Mouse (Mus musculus): ENCODE data around the gene Grik4. TPM values are rescaled to one million over a fixed set of nuclear protein-coding genes. Genes with fewer than 3 reads are reported as not detected.

The Grik4 gene
- polyA plus RNA-seq, 1 experiment from 2014 or later, result 1.6 TPM

DNA sequence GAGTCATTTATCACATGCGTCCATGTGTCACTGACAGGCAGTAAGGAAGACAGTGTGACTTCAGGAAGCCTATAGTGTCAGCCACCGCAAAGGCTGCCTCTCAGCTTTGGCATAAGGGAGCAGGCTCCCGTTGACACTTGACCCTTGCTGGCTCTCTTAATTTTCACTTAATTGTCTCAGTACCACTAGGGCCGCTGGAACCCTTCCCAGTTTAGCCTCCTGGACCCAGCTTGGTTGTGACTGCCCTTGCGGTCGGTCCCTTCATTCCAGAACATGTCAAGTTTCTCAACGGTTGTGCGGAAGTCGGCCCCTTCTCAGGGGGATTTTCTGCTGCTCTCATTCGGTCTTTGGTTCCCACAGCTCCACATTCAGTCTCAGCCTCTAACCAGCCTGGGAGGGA, 307.8 kb downstream of the Grik4 start:
- ATAC-seq (ENCODE audit: low FRiP score), result no peak
- 70% methylated on average over 10 of the region's 10 CpGs for WGBS

DNA sequence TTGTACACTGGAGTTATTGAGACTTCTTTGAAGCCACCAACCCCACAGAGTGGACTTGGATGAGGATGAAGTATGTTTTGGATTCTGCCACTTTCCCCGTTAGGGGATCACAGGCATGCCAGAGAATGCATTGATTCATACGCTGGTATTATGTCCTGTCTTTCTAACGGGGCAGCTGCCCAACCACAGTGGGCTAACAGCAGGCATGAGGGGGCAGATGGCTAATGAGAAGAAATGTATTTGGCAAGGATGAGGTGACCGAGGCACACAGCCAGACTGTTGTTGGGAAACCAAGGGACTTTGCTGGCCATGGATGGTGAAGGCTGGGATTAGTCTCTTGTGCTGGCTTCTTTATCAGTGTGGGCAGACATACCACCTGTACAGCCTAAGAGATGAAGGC, 312.8 kb downstream of the Grik4 start:
- Histone ChIP-seq H3K4me1 (replicated peaks; ENCODE audit: control insufficient read depth, insufficient read depth, low read length) (no peaks in the 10 kb centered on the region), H3K9ac (ENCODE audit: low read depth, low read length) (no peak overlapping the region), H3K4me3 (ENCODE audit: low read depth, low read length) (no peak overlapping the region), H3K4me2 (replicated peaks; ENCODE audit: low read depth, low read length) (no peak overlapping the region), H3K36me3 (ENCODE audit: control insufficient read depth, insufficient read depth, low read length) (no peaks in the 10 kb centered on the region), H3K27ac (ENCODE audit: low read depth, low read length) (no peak overlapping the region), H3K9me3 (ENCODE audit: control insufficient read depth, low read length) (no peaks in the 10 kb centered on the region), H3K27me3 (ENCODE audit: control insufficient read depth, insufficient read depth, low read length) (no peaks in the 10 kb centered on the region)
- 81% methylated on average over 4 of the region's 4 CpGs for WGBS
- DNase-seq (ENCODE audit: low spot score) (no peak), ATAC-seq (ENCODE audit: low FRiP score) (no peak)

More for the DNA sequence above, 307.8 kb downstream of the Grik4 start:
- Histone ChIP-seq H3K4me2 (replicated peaks; ENCODE audit: low read depth, low read length) (no peak overlapping the region), H3K27ac (ENCODE audit: low read depth, low read length) (no peak overlapping the region), H3K9ac (ENCODE audit: low read depth, low read length) (no peak overlapping the region), H3K9me3 (ENCODE audit: control insufficient read depth, low read length) (no peaks in the 10 kb centered on the region), H3K36me3 (ENCODE audit: control insufficient read depth, insufficient read depth, low read length) (no peaks in the 10 kb centered on the region), H3K4me1 (replicated peaks; ENCODE audit: control insufficient read depth, insufficient read depth, low read length) (no peaks in the 10 kb centered on the region; the same call in 1 of the 2 replicates), H3K27me3 (ENCODE audit: control insufficient read depth, insufficient read depth, low read length) (no peaks in the 10 kb centered on the region), H3K4me3 (ENCODE audit: low read depth, low read length) (no peak overlapping the region)
- DNase-seq (ENCODE audit: low spot score), result no peak

DNA sequence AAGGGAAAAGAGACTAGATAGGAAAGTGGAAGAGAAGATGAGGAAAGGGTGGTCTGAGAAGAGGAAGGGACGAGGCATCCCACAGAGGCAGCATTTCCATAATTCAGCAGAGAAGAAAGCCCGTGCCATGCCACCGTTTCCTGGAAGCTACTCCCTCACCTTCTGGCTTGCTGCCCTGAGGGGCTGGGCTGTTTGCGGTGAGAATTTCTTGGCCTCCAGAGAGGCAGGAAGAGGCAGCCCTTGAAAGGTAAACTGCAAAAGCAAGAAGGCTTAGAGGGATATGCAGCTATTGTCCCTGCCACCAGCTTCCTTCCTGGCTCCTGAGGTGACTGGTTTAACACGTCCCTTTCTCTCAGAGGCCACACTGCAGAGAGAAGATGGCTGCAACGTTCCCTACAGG, 316.7 kb downstream of the Grik4 start:
- ATAC-seq (ENCODE audit: low FRiP score), result no peak
- Histone ChIP-seq H3K27me3 (ENCODE audit: control insufficient read depth, insufficient read depth, low read length) (no peaks in the 10 kb centered on the region), H3K4me2 (replicated peaks; ENCODE audit: low read depth, low read length) (no peak overlapping the region), H3K36me3 (ENCODE audit: control insufficient read depth, insufficient read depth, low read length) (no peaks in the 10 kb centered on the region), H3K9me3 (ENCODE audit: control insufficient read depth, low read length) (no peaks in the 10 kb centered on the region), H3K4me1 (replicated peaks; ENCODE audit: control insufficient read depth, insufficient read depth, low read length) (no peaks in the 10 kb centered on the region), H3K27ac (ENCODE audit: low read depth, low read length) (no peak overlapping the region), H3K9ac (ENCODE audit: low read depth, low read length) (no peak overlapping the region), H3K4me3 (ENCODE audit: low read depth, low read length) (no peak overlapping the region)
- DNase-seq (ENCODE audit: low spot score), result no peak
- 44% methylated on average over 6 of the region's 6 CpGs for WGBS

GRCm38 (mm10) chr9:42627146-42627545, 317.1 kb downstream of the Grik4 start:
- WGBS, result 61% methylated on average over 8 of the region's 8 CpGs
- H3K27me3 ChIP-seq (ENCODE audit: control insufficient read depth, insufficient read depth, low read length), result no peaks in the 10 kb centered on the region
- H3K9ac ChIP-seq (ENCODE audit: low read depth, low read length), result no peak overlapping the region
- no peak overlapping the region for H3K4me2 ChIP-seq (replicated peaks; ENCODE audit: low read depth, low read length)
- H3K36me3 ChIP-seq (ENCODE audit: control insufficient read depth, insufficient read depth, low read length), result no peaks in the 10 kb centered on the region
- no peak for ATAC-seq (ENCODE audit: low FRiP score)
- no peak overlapping the region for H3K4me3 ChIP-seq (ENCODE audit: low read depth, low read length)
- DNase-seq (ENCODE audit: low spot score), result no peak
- no peak overlapping the region for H3K27ac ChIP-seq (ENCODE audit: low read depth, low read length)
- H3K9me3 ChIP-seq (ENCODE audit: control insufficient read depth, low read length), result no peaks in the 10 kb centered on the region
- H3K4me1 ChIP-seq (replicated peaks; ENCODE audit: control insufficient read depth, insufficient read depth, low read length), result no peaks in the 10 kb centered on the region

GRCm38 (mm10) chr9:42626226-42626775, 318.0 kb downstream of the Grik4 start:
- no peak for DNase-seq (ENCODE audit: low spot score)
- Histone ChIP-seq H3K9me3 (ENCODE audit: control insufficient read depth, low read length) (no peaks in the 10 kb centered on the region), H3K4me1 (replicated peaks; ENCODE audit: control insufficient read depth, insufficient read depth, low read length) (no peaks in the 10 kb centered on the region), H3K9ac (ENCODE audit: low read depth, low read length) (no peak overlapping the region), H3K36me3 (ENCODE audit: control insufficient read depth, insufficient read depth, low read length) (no peaks in the 10 kb centered on the region), H3K4me3 (ENCODE audit: low read depth, low read length) (no peak overlapping the region), H3K4me2 (replicated peaks; ENCODE audit: low read depth, low read length) (no peak overlapping the region), H3K27me3 (ENCODE audit: control insufficient read depth, insufficient read depth, low read length) (no peaks in the 10 kb centered on the region), H3K27ac (ENCODE audit: low read depth, low read length) (no peak overlapping the region)
- no peak for ATAC-seq (ENCODE audit: low FRiP score)
- 27% methylated on average over 6 of the region's 6 CpGs for WGBS

DNA sequence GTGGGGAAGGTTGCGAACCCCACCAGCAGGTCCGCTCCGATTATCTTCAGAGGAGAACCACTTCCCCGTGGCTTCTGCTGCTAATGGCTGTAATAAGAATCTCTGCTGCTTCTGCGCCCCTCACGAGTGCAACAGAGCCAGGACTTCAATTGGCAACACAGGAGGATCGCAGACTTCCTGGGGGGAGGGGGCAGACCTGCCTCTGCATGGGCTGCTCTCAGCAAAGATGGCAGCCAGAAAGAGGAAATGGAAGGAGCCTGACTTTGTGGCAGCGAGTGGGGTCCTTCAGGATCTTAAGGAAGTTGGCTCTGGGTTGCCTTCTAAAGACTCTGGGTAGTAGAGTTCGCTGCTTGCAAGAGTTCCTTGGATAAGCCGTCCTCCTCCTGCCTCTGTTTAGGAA, 329.9 kb downstream of the Grik4 start:
- Histone ChIP-seq H3K4me3 (ENCODE audit: low read depth, low read length) (no peak overlapping the region), H3K4me1 (replicated peaks; ENCODE audit: control insufficient read depth, insufficient read depth, low read length) (no peaks in the 10 kb centered on the region), H3K27me3 (ENCODE audit: control insufficient read depth, insufficient read depth, low read length) (no peaks in the 10 kb centered on the region), H3K36me3 (ENCODE audit: control insufficient read depth, insufficient read depth, low read length) (no peaks in the 10 kb centered on the region), H3K9ac (ENCODE audit: low read depth, low read length) (no peak overlapping the region), H3K9me3 (ENCODE audit: control insufficient read depth, low read length) (no peaks in the 10 kb centered on the region), H3K4me2 (replicated peaks; ENCODE audit: low read depth, low read length) (no peak overlapping the region), H3K27ac (ENCODE audit: low read depth, low read length) (no peak overlapping the region)
- ATAC-seq (ENCODE audit: low FRiP score) (no peak), DNase-seq (ENCODE audit: low spot score) (no peak)
- 74% methylated on average over 10 of the region's 10 CpGs for WGBS

- DNase-seq (ENCODE audit: low spot score) (no peak), ATAC-seq (ENCODE audit: low FRiP score) (no peak)
- Histone ChIP-seq H3K9ac (ENCODE audit: low read depth, low read length) (no peak overlapping the region), H3K4me3 (ENCODE audit: low read depth, low read length) (no peak overlapping the region), H3K27me3 (ENCODE audit: control insufficient read depth, insufficient read depth, low read length) (no peaks in the 10 kb centered on the region), H3K36me3 (ENCODE audit: control insufficient read depth, insufficient read depth, low read length) (no peaks in the 10 kb centered on the region), H3K4me1 (replicated peaks; ENCODE audit: control insufficient read depth, insufficient read depth, low read length) (no peaks in the 10 kb centered on the region), H3K9me3 (ENCODE audit: control insufficient read depth, low read length) (no peaks in the 10 kb centered on the region), H3K4me2 (replicated peaks; ENCODE audit: low read depth, low read length) (no peak overlapping the region), H3K27ac (ENCODE audit: low read depth, low read length) (no peak overlapping the region)
- WGBS, result 46% methylated on average over 6 of the region's 6 CpGs
These were observed 330.5 kb downstream of the Grik4 start for GRCm38 (mm10) chr9:42613827-42614226.

GRCm38 (mm10) chr9:42612482-42612991, 331.8 kb downstream of the Grik4 start:
- no peaks in the 10 kb centered on the region for H3K4me1 ChIP-seq (replicated peaks; ENCODE audit: control insufficient read depth, insufficient read depth, low read length)
- H3K27me3 ChIP-seq (ENCODE audit: control insufficient read depth, insufficient read depth, low read length), result no peaks in the 10 kb centered on the region
- no peak overlapping the region for H3K4me3 ChIP-seq (ENCODE audit: low read depth, low read length)
- no peak overlapping the region for H3K9ac ChIP-seq (ENCODE audit: low read depth, low read length)
- H3K27ac ChIP-seq (ENCODE audit: low read depth, low read length), result no peak overlapping the region
- WGBS, result 75% methylated on average over 14 of the region's 14 CpGs
- no peaks in the 10 kb centered on the region for H3K9me3 ChIP-seq (ENCODE audit: control insufficient read depth, low read length)
- DNase-seq (ENCODE audit: low spot score) (no peak), ATAC-seq (ENCODE audit: low FRiP score) (no peak)
- H3K36me3 ChIP-seq (ENCODE audit: control insufficient read depth, insufficient read depth, low read length), result no peaks in the 10 kb centered on the region
- no peak overlapping the region for H3K4me2 ChIP-seq (replicated peaks; ENCODE audit: low read depth, low read length)

GRCm38 (mm10) chr9:42601445-42601844, 342.8 kb downstream of the Grik4 start:
- H3K4me1 ChIP-seq (replicated peaks; ENCODE audit: control insufficient read depth, insufficient read depth, low read length), result no peaks in the 10 kb centered on the region
- no peak for DNase-seq (ENCODE audit: low spot score)
- ATAC-seq (ENCODE audit: low FRiP score), result no peak

More at GRCm38 (mm10) chr9:42601445-42601844, 342.8 kb downstream of the Grik4 start:
- H3K9ac ChIP-seq (ENCODE audit: low read depth, low read length), result no peak overlapping the region
- H3K4me3 ChIP-seq (ENCODE audit: low read depth, low read length), result no peak overlapping the region
- no peaks in the 10 kb centered on the region for H3K27me3 ChIP-seq (ENCODE audit: control insufficient read depth, insufficient read depth, low read length)
- 57% methylated on average over 3 of the region's 3 CpGs for WGBS
- H3K4me2 ChIP-seq (replicated peaks; ENCODE audit: low read depth, low read length), result no peak overlapping the region
- no peaks in the 10 kb centered on the region for H3K36me3 ChIP-seq (ENCODE audit: control insufficient read depth, insufficient read depth, low read length)
- no peaks in the 10 kb centered on the region for H3K9me3 ChIP-seq (ENCODE audit: control insufficient read depth, low read length)
- H3K27ac ChIP-seq (ENCODE audit: low read depth, low read length), result no peak overlapping the region
